Mouse (Mus musculus): Measurements from ENCODE around the gene Zbtb1. TPM values are rescaled to one million over a fixed set of nuclear protein-coding genes. Genes with fewer than 3 reads are reported as not detected.

Zbtb1 gene
- 4.3 and 4.4 TPM in 2 replicates for polyA plus RNA-seq (2015; fragmentation: Nextera tagmentation; extraction: Ambion mirVana)

- Histone ChIP-seq H3K9me3 (no peaks in the 10 kb centered on the region), H3K4me1 (replicated peaks) (peaks cover 39% of the 10 kb centered on the region), H3K4me2 (peak within 1 kb of the TSS; percentile 84), H3K36me3 (no peaks in the 10 kb centered on the region), H3K4me3 (peak within 1 kb of the TSS; percentile 90), H3K27ac (peak within 1 kb of the TSS; percentile 98), H3K27me3 (no peaks in the 10 kb centered on the region), H3K9ac (peak within 1 kb of the TSS; percentile 97)
- under 1% methylated on average over 93 of the region's 99 CpGs for WGBS
- peak; percentile 61 for ATAC-seq (ENCODE audit: low FRiP score)
Measured at GRCm38 (mm10) chr12:76369978-76370830, at the start of gene Zbtb1. Zbtb1 (plus strand) TSS chr12:76370266.

DNA sequence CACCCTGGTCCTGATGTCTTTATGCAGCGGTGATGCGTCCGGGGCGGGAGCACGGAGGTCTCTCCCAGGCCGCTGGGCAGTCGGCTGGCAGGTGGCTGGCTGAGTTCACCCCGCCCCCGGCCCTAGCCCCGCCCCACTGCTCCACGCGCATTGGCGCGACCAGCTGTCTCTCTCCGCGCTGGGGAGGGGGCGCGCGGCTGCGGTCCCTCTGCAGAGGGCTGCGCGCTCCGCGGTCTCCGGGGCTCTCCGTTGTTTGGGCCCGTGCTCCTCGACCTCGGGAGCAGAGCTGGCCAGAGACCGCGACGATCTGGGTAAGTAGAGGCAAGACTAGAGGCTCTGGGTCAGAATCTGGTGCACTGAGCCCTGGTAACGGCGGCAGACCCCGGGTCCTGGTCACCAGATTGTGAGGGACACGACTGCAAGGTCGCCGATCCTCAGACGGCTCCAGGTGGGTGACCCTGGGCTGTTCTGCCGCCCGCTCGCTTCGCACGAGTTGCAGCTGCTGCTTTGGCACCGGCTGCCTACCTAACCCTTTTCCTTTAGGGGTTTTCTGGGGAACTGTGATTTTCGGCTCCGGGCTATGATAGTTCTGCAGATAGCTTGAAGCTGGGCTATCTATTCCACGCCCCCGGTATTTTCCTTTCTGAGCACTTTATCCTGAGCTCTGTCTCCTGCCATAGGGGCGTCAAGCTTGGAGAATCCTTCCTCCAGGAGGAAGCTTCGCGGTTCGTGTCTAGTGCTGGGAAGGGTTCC, 45.2 kb upstream of the Zbtb1 start, which contains the start of gene Akap5:
Gene Akap5, plus strand, starts transcription at position 213 of the 753 bp plus-strand sequence.
- H3K4me3 ChIP-seq, result peak within 1 kb of the TSS; percentile 69
- H3K27ac ChIP-seq, result peak within 1 kb of the TSS; percentile 75
- H3K4me1 ChIP-seq (replicated peaks), result peaks cover 12% of the 10 kb centered on the region
- ATAC-seq (ENCODE audit: low FRiP score), result peak; percentile 98
- H3K9me3 ChIP-seq, result no peaks in the 10 kb centered on the region
- H3K9ac ChIP-seq, result peak within 1 kb of the TSS; percentile 76
- WGBS, result 1% methylated on average over 53 of the region's 53 CpGs
- H3K36me3 ChIP-seq, result peaks cover 29% of the 10 kb centered on the region
- H3K27me3 ChIP-seq, result no peaks in the 10 kb centered on the region
- peak within 1 kb of the TSS; percentile 65 for H3K4me2 ChIP-seq

DNA sequence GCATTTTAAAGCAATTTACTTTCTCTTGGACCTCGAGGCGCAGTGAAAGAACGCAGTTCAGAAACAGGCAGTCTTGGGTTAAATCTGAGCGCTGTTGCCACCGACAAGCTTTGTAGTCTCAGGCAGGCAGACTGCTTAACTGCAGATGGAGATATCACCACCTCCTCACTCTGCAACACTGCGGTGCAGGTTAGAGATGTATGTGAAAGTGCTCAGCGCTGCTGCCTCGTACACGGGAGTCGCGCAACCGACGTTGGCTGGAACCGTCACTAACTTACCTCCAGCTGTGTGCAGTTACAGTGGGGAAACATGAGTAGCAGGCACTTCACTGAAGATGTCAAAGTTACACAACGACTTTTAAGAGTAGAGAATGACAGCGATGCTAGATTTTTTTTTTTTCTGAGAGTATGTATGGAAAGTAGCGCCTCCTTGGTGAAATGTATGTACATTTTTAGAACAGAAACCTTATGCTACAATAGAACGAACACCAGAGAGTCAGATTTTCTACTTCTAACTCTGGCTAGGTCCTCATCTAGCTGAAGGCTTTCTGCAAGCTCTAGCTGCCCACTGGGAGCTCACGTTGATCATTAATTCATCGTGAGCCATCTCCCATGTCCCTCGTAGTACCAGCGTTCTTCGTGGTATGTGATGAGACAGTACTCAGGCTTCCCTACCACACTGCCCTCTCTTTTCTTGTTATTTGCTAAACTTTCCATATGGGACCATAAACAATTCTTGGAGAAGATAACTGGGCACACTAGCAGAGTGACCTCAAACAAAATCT, 43.4 kb upstream of the Zbtb1 start:
- peaks cover 15% of the 10 kb centered on the region for H3K36me3 ChIP-seq
- H3K9ac ChIP-seq, result no peak overlapping the region
- no peak for ATAC-seq (ENCODE audit: low FRiP score)
- WGBS, result 90% methylated on average over 23 of the region's 23 CpGs
- no peaks in the 10 kb centered on the region for H3K27me3 ChIP-seq
- peaks cover 12% of the 10 kb centered on the region for H3K4me1 ChIP-seq (replicated peaks)
- H3K4me2 ChIP-seq, result no peak overlapping the region
- no peak overlapping the region for H3K27ac ChIP-seq
- H3K4me3 ChIP-seq, result no peak overlapping the region
- H3K9me3 ChIP-seq, result no peaks in the 10 kb centered on the region

DNA sequence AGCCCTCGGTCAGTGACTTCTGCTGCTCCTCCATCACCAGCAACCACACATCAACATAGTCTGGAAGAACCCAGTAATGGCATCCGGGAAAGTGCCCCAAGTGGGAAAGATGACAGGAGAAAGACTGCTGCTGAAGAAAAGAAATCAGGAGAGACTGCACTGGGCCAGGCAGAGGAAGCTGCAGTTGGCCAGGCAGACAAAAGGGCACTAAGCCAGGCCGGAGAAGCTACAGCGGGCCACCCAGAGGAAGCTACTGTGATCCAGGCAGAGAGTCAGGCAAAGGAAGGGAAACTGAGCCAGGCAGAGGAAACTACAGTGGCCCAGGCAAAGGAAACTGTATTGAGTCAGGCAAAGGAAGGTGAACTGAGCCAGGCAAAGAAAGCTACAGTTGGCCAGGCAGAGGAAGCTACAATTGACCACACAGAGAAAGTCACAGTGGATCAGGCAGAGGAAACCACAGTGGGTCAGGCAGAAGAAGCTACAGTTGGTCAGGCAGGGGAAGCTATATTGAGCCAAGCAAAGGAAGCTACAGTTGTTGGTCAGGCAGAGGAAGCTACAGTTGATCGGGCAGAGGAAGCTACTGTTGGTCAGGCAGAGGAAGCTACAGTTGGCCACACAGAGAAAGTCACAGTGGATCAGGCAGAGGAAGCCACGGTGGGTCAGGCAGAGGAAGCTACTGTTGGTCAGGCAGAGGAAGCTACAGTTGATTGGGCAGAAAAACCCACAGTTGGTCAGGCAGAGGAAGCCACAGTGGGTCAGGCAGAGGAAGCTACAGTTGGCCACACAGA, 41.3 kb upstream of the Zbtb1 start:
- Histone ChIP-seq H3K4me2 (no peak overlapping the region), H3K27me3 (no peaks in the 10 kb centered on the region), H3K4me1 (replicated peaks) (peaks cover 12% of the 10 kb centered on the region), H3K9me3 (no peaks in the 10 kb centered on the region), H3K9ac (no peak overlapping the region), H3K27ac (no peak overlapping the region), H3K4me3 (no peak overlapping the region), H3K36me3 (peaks cover 15% of the 10 kb centered on the region)
- no peak for ATAC-seq (ENCODE audit: low FRiP score)
- 90% methylated on average over 6 of the region's 6 CpGs for WGBS

DNA sequence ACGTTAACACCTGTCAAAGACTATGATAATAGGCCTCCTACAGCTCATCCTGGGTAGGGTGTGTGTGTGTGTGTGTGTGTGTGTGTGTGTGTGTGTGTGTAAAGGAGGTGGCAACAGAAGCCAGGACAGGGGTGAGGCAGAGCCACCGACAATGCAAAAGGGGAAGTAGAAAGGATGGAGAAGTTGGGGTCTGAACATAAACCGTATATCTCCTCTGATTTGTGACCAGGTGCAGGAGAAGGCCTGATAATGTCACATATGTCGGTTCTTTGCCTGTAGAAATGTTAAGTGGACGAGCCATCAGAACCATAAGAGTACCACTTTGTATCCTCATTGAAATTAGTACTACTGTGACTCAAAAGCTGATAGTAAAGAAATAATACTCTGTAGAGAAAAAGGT, 36.4 kb upstream of the Zbtb1 start:
- Histone ChIP-seq H3K27ac (no peak overlapping the region), H3K4me3 (no peak overlapping the region)
- no peak for ATAC-seq (ENCODE audit: low FRiP score)

GRCm38 (mm10) chr12:76335641-76336040, 34.4 kb upstream of the Zbtb1 start:
- no peaks in the 10 kb centered on the region for H3K27me3 ChIP-seq
- no peak overlapping the region for H3K9ac ChIP-seq
- no peak overlapping the region for H3K4me2 ChIP-seq
- no peak overlapping the region for H3K27ac ChIP-seq
- H3K4me1 ChIP-seq (replicated peaks), result no peaks in the 10 kb centered on the region
- no peaks in the 10 kb centered on the region for H3K36me3 ChIP-seq
- no peaks in the 10 kb centered on the region for H3K9me3 ChIP-seq
- H3K4me3 ChIP-seq, result no peak overlapping the region
- no peak for ATAC-seq (ENCODE audit: low FRiP score)
- WGBS, result 92% methylated on average over 5 of the region's 5 CpGs

More for the DNA sequence above, 36.4 kb upstream of the Zbtb1 start:
- Histone ChIP-seq H3K9ac (no peak overlapping the region), H3K27me3 (no peaks in the 10 kb centered on the region), H3K36me3 (peaks cover 4% of the 10 kb centered on the region), H3K9me3 (no peaks in the 10 kb centered on the region), H3K4me1 (replicated peaks) (no peaks in the 10 kb centered on the region), H3K4me2 (no peak overlapping the region)
- WGBS, result 95% methylated on average over 5 of the region's 5 CpGs

- H3K9me3 ChIP-seq, result no peaks in the 10 kb centered on the region
- no peak overlapping the region for H3K9ac ChIP-seq
- ATAC-seq (ENCODE audit: low FRiP score), result no peak
- H3K4me1 ChIP-seq (replicated peaks), result no peaks in the 10 kb centered on the region
- WGBS, result 88% methylated on average over 17 of the region's 17 CpGs
- no peak overlapping the region for H3K4me3 ChIP-seq
- no peak overlapping the region for H3K4me2 ChIP-seq
- no peak overlapping the region for H3K27ac ChIP-seq
- no peaks in the 10 kb centered on the region for H3K27me3 ChIP-seq
- no peaks in the 10 kb centered on the region for H3K36me3 ChIP-seq
Measured at GRCm38 (mm10) chr12:76336111-76336965, 33.7 kb upstream of the Zbtb1 start.

- Histone ChIP-seq H3K9me3 (no peaks in the 10 kb centered on the region), H3K27me3 (no peaks in the 10 kb centered on the region), H3K36me3 (peaks cover 6% of the 10 kb centered on the region; the same call in 1 of the 2 replicates), H3K4me3 (no peak overlapping the region), H3K27ac (no peak overlapping the region), H3K4me1 (replicated peaks) (no peaks in the 10 kb centered on the region), H3K4me2 (no peak overlapping the region), H3K9ac (no peak overlapping the region)
- ATAC-seq (ENCODE audit: low FRiP score), result no peak
- WGBS, result 9% methylated on average over 4 of the region's 4 CpGs
Measured at GRCm38 (mm10) chr12:76341080-76341479, 29.0 kb upstream of the Zbtb1 start.

- no peak for ATAC-seq (ENCODE audit: low FRiP score)
- no peak overlapping the region for H3K9ac ChIP-seq
- WGBS, result 88% methylated on average over 5 of the region's 6 CpGs
Measured at GRCm38 (mm10) chr12:76345759-76346455, 24.2 kb upstream of the Zbtb1 start.

DNA sequence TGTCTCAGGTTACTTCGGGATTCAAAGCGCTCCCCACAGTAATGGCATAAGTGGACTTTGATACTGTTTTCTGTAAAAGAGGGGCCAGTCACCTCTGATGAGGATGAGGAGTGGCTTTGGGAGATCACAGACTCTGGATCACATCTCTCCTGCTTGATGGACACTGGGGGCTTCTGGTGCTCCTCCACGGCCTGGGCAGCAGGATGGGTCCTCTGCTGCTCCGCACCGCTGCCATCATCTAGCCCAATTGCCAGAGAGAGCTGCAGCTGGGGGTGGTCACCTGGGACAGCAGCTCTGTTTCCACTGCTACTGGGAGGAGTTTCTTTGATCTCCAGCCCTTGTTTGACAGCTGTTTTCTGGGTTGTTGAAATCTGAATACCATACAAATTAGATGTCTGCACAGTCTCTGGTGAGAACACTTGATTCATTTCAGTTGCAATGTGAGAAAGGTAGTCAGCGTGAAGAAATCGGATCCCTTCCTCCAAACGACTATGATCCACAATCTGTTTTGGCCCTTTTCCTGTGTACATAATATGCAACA, 20.3 kb upstream of the Zbtb1 start:
- H3K9me3 ChIP-seq, result no peaks in the 10 kb centered on the region
- peaks cover 45% of the 10 kb centered on the region for H3K36me3 ChIP-seq
- H3K4me3 ChIP-seq, result no peak overlapping the region
- H3K9ac ChIP-seq, result no peak overlapping the region
- no peak overlapping the region for H3K27ac ChIP-seq
- no peaks in the 10 kb centered on the region for H3K4me1 ChIP-seq (replicated peaks)
- no peak for ATAC-seq (ENCODE audit: low FRiP score)
- no peaks in the 10 kb centered on the region for H3K27me3 ChIP-seq
- no peak overlapping the region for H3K4me2 ChIP-seq
- WGBS, result 82% methylated on average over 8 of the region's 8 CpGs

More at GRCm38 (mm10) chr12:76345759-76346455, 24.2 kb upstream of the Zbtb1 start:
- Histone ChIP-seq H3K4me3 (no peak overlapping the region), H3K9me3 (no peaks in the 10 kb centered on the region), H3K27me3 (no peaks in the 10 kb centered on the region), H3K36me3 (peaks cover 30% of the 10 kb centered on the region), H3K4me1 (replicated peaks) (no peaks in the 10 kb centered on the region), H3K27ac (no peak overlapping the region), H3K4me2 (no peak overlapping the region)

Data from hindbrain, embryonic 13.5 days (tissue).